Mouse (Mus musculus) forebrain, embryonic 11.5 days (tissue): ENCODE measurements at regions not wholly inside any gene's neighbourhood (a gene's known extent, or its start where the extent isn't known, plus 50 kb on each side); places are given as distances from the start of the nearest gene placed in this dataset.
A peak's percentile ranks its signal among the peaks of the same experiment; 100 is the strongest.

Experiments used
- ATAC-seq: fragments of 200-750 bp; cut with Nextera tagmentation; replicated peaks from 2 replicates; pipeline ENCODE4 v1.8.0; 2017; ENCODE audit warnings: moderate TSS enrichment; ENCODE audit not compliant: low FRiP score
- DNase-seq: peaks from one replicate; pipeline ENCODE4 v3.0.0-alpha.2; 2017; ENCODE audit warnings: low spot score
- H3K27ac ChIP-seq: fragments of 300-500 bp; sonication (generic); 2 replicates; pipeline ENCODE4 v1.5.1; 2014; ENCODE audit warnings: low read depth, low read length
- H3K27me3 ChIP-seq: fragments of 300-500 bp; sonication (generic); 2 replicates; pipeline ENCODE4 v1.6.1; 2014; ENCODE audit warnings: mild to moderate bottlenecking, low read length, mixed read lengths; ENCODE audit not compliant: control insufficient read depth, insufficient read depth
- H3K36me3 ChIP-seq: fragments of 300-500 bp; sonication (generic); 2 replicates; pipeline ENCODE4 v1.6.1; 2014; ENCODE audit warnings: mild to moderate bottlenecking, low read length, moderate library complexity, mixed read lengths; ENCODE audit not compliant: control insufficient read depth, insufficient read depth
- H3K4me1 ChIP-seq: fragments of 300-500 bp; sonication (generic); replicated peaks from 2 replicates; pipeline ENCODE4 v1.6.1; 2014; ENCODE audit warnings: low read length, mixed read lengths; ENCODE audit not compliant: control insufficient read depth, insufficient read depth
- H3K4me2 ChIP-seq: fragments of 300-500 bp; sonication (generic); 2 replicates; pipeline ENCODE4 v1.6.1; 2014; ENCODE audit warnings: low read depth, mild to moderate bottlenecking, low read length, moderate library complexity, mixed read lengths; ENCODE audit not compliant: severe bottlenecking
- H3K4me3 ChIP-seq: fragments of 300-500 bp; sonication (generic); 2 replicates; pipeline ENCODE4 v1.5.1; 2014; ENCODE audit warnings: low read depth, low read length
- H3K9ac ChIP-seq: fragments of 300-500 bp; sonication (generic); 2 replicates; pipeline ENCODE4 v1.6.1; 2014; ENCODE audit warnings: low read length
- H3K9me3 ChIP-seq: fragments of 300-500 bp; sonication (generic); 2 replicates; pipeline ENCODE4 v1.6.1; 2016; ENCODE audit warnings: low read length, mixed read lengths; ENCODE audit not compliant: control insufficient read depth
- WGBS: fragments of 180-500 bp; shearing (Covaris S2); extraction: QIAGEN DNeasy Blood & Tissue Kit; methylation state at CpG from one replicate; pipeline ENCODE4 v1.1.7; 2014; 5-methylcytosine and 5-hydroxymethylcytosine counted together

GRCm38 (mm10) chr3:43700711-43701110 lies 1677.5 kb upstream of the Pcdh10 start:
- Histone ChIP-seq H3K9ac (no peak overlapping the region), H3K27ac (no peak overlapping the region), H3K4me1 (no peaks in the 10 kb centered on the region), H3K4me2 (no peak overlapping the region), H3K9me3 (no peaks in the 10 kb centered on the region), H3K36me3 (no peaks in the 10 kb centered on the region), H3K27me3 (no peaks in the 10 kb centered on the region), H3K4me3 (no peak overlapping the region)
- no peak for ATAC-seq
- no peak for DNase-seq
- 94% methylated on average over 1 of the region's 1 CpGs for WGBS

GRCm38 (mm10) chr3:43719768-43720383 lies 1658.3 kb upstream of the Pcdh10 start:
- H3K27ac ChIP-seq: no peak overlapping the region
- DNase-seq: no peak

More at GRCm38 (mm10) chr3:43719768-43720383, 1658.3 kb upstream of the Pcdh10 start:
- H3K4me1 ChIP-seq: no peaks in the 10 kb centered on the region
- peak; percentile 46; the same call in 1 of the 2 replicates for ATAC-seq
- no peaks in the 10 kb centered on the region for H3K9me3 ChIP-seq
- H3K27me3 ChIP-seq: no peaks in the 10 kb centered on the region
- no peaks in the 10 kb centered on the region for H3K36me3 ChIP-seq
- no peak overlapping the region for H3K4me2 ChIP-seq
- H3K9ac ChIP-seq: no peak overlapping the region
- no peak overlapping the region for H3K4me3 ChIP-seq
